Mouse (Mus musculus) splenic B cell, adult 2 months (primary cell): ENCODE data around the gene Vmn1r1.

Experiments
- DNase-seq: peaks from one replicate; pipeline ENCODE4 v3.0.0-alpha.2; 2011; ENCODE audit warnings: low read depth, low spot score
- H3K27me3 ChIP-seq: 2 replicates; pipeline ENCODE4 v1.6.1; 2012; ENCODE audit warnings: mild to moderate bottlenecking, low read length, moderate library complexity, mixed read lengths; ENCODE audit not compliant: control insufficient read depth, poor library complexity, insufficient read depth, severe bottlenecking
- H3K36me3 ChIP-seq: 2 replicates; pipeline ENCODE4 v1.6.1; 2012; ENCODE audit warnings: mild to moderate bottlenecking, low read length, moderate library complexity, mixed read lengths; ENCODE audit not compliant: control insufficient read depth, poor library complexity, insufficient read depth, severe bottlenecking

The Vmn1r1 gene

GRCm38 (mm10) chr1:182148864-182149514 lies 15.3 kb downstream of the Vmn1r1 start:
- H3K27me3 ChIP-seq: no peaks in the 10 kb centered on the region
- H3K36me3 ChIP-seq: no peaks in the 10 kb centered on the region
- no peak for DNase-seq

GRCm38 (mm10) chr1:182145546-182145945 lies 18.7 kb downstream of the Vmn1r1 start:
- Histone ChIP-seq H3K27me3 (no peaks in the 10 kb centered on the region), H3K36me3 (no peaks in the 10 kb centered on the region)
- DNase-seq: no peak

GRCm38 (mm10) chr1:182143288-182143687 lies 21.0 kb downstream of the Vmn1r1 start:
- peak; percentile 60 for DNase-seq
- no peaks in the 10 kb centered on the region for H3K27me3 ChIP-seq
- H3K36me3 ChIP-seq: no peaks in the 10 kb centered on the region

- DNase-seq: no peak
- Histone ChIP-seq H3K27me3 (no peaks in the 10 kb centered on the region), H3K36me3 (no peaks in the 10 kb centered on the region)
Observed at GRCm38 (mm10) chr1:182142725-182143124, 21.6 kb downstream of the Vmn1r1 start.

- DNase-seq: peak; percentile 80
- H3K27me3 ChIP-seq: no peaks in the 10 kb centered on the region
- no peaks in the 10 kb centered on the region for H3K36me3 ChIP-seq
Observed at GRCm38 (mm10) chr1:182140370-182140769, 23.9 kb downstream of the Vmn1r1 start.

GRCm38 (mm10) chr1:182139937-182140336 lies 24.3 kb downstream of the Vmn1r1 start:
- no peaks in the 10 kb centered on the region for H3K27me3 ChIP-seq
- DNase-seq: no peak
- no peaks in the 10 kb centered on the region for H3K36me3 ChIP-seq

- H3K27me3 ChIP-seq: no peaks in the 10 kb centered on the region
- DNase-seq: no peak
- no peaks in the 10 kb centered on the region for H3K36me3 ChIP-seq
Observed at GRCm38 (mm10) chr1:182138172-182138571, 26.1 kb downstream of the Vmn1r1 start.

GRCm38 (mm10) chr1:182137204-182138125 lies 26.8 kb downstream of the Vmn1r1 start:
- Histone ChIP-seq H3K36me3 (no peaks in the 10 kb centered on the region; the same call in 1 of the 2 replicates), H3K27me3 (no peaks in the 10 kb centered on the region)
- DNase-seq: no peak

GRCm38 (mm10) chr1:182130830-182131229 lies 33.5 kb downstream of the Vmn1r1 start:
- peak; percentile 64 for DNase-seq
- H3K36me3 ChIP-seq: peaks cover 1% of the 10 kb centered on the region
- H3K27me3 ChIP-seq: no peaks in the 10 kb centered on the region

- DNase-seq: peak; percentile 90
- no peaks in the 10 kb centered on the region; the same call in none of the 2 replicates for H3K36me3 ChIP-seq
- peaks cover 1% of the 10 kb centered on the region; the same call in 1 of the 2 replicates for H3K27me3 ChIP-seq
Observed at GRCm38 (mm10) chr1:182124924-182125368, 39.3 kb downstream of the Vmn1r1 start.

- Histone ChIP-seq H3K36me3 (no peaks in the 10 kb centered on the region; the same call in none of the 2 replicates), H3K27me3 (peaks cover 1% of the 10 kb centered on the region; the same call in 1 of the 2 replicates)
- DNase-seq: peak; percentile 98
Observed at GRCm38 (mm10) chr1:182124506-182124905, 39.8 kb downstream of the Vmn1r1 start, which contains the start of gene Srp9. Srp9 (plus strand) TSS chr1:182124737.

GRCm38 (mm10) chr1:182122413-182122812 lies 41.9 kb downstream of the Vmn1r1 start:
- H3K27me3 ChIP-seq: peaks cover 1% of the 10 kb centered on the region; the same call in 1 of the 2 replicates
- no peak for DNase-seq

GRCm38 (mm10) chr1:182115651-182116408 lies 48.5 kb downstream of the Vmn1r1 start:
- H3K36me3 ChIP-seq: no peaks in the 10 kb centered on the region
- DNase-seq: no peak
- no peaks in the 10 kb centered on the region for H3K27me3 ChIP-seq

More at GRCm38 (mm10) chr1:182122413-182122812, 41.9 kb downstream of the Vmn1r1 start:
- no peaks in the 10 kb centered on the region; the same call in 1 of the 2 replicates for H3K36me3 ChIP-seq

- Histone ChIP-seq H3K36me3 (no peaks in the 10 kb centered on the region), H3K27me3 (no peaks in the 10 kb centered on the region)
- peak; percentile 73 for DNase-seq
Observed at GRCm38 (mm10) chr1:182115197-182115596, 49.1 kb downstream of the Vmn1r1 start.
